Mouse (Mus musculus) ES-E14 (cell line): ENCODE measurements around the gene Zfp69. TPM values are rescaled to one million over a fixed set of nuclear protein-coding genes. Genes with fewer than 3 reads are reported as not detected.

ENCODE experiments used
- DNase-seq: peaks from one replicate; pipeline ENCODE4 v3.0.0-alpha.2; 2013; ENCODE audit warnings: low read depth, low spot score
- H3K27ac ChIP-seq: 2 replicates; pipeline ENCODE4 v1.5.1; 2012; ENCODE audit warnings: low read depth, mild to moderate bottlenecking, low read length, moderate library complexity, mixed read lengths; ENCODE audit not compliant: poor library complexity, insufficient read depth, severe bottlenecking
- H3K36me3 ChIP-seq: 2 replicates; pipeline ENCODE4 v1.6.1; 2012; ENCODE audit warnings: mild to moderate bottlenecking, low read length, moderate library complexity, mixed read lengths; ENCODE audit not compliant: control insufficient read depth, poor library complexity, insufficient read depth, severe bottlenecking
- H3K4me1 ChIP-seq, 2 experiments: fragments of 150-350 bp in 1 of 2; sonication (generic) in 1 of 2; 2 replicates each; pipeline ENCODE4 v1.6.1; 2012; ENCODE audit warnings: low read length in 2 of 2, mild to moderate bottlenecking in 1 of 2, mixed read lengths in 1 of 2; ENCODE audit not compliant: control insufficient read depth in 2 of 2, insufficient read depth in 2 of 2, poor library complexity in 1 of 2
- H3K4me3 ChIP-seq, 2 experiments: fragments of 150-350 bp in 1 of 2; sonication (generic) in 1 of 2; 2 replicates each; pipeline ENCODE4 v1.5.1; 2012; ENCODE audit warnings: low read length in 2 of 2, low read depth in 1 of 2, mild to moderate bottlenecking in 1 of 2, mixed read lengths in 1 of 2; ENCODE audit not compliant: insufficient read depth in 1 of 2, poor library complexity in 1 of 2, severe bottlenecking in 1 of 2
- H3K9ac ChIP-seq: 2 replicates; pipeline ENCODE4 v1.6.1; 2012; ENCODE audit warnings: low read depth, mild to moderate bottlenecking, low read length, mixed read lengths; ENCODE audit not compliant: poor library complexity, insufficient read depth, severe bottlenecking
- H3K9me3 ChIP-seq: fragments of 150-350 bp; sonication (generic); 2 replicates; pipeline ENCODE4 v1.6.1; 2012; ENCODE audit warnings: low read depth, mild to moderate bottlenecking, low read length; ENCODE audit not compliant: control insufficient read depth, insufficient read depth
- CHD2 ChIP-seq: IDR thresholded peaks from 2 replicates; pipeline ENCODE4 v1.6.1; 2014; ENCODE audit warnings: mild to moderate bottlenecking, low read depth, low read length, inconsistent platforms
- HCFC1 ChIP-seq: IDR thresholded peaks from 2 replicates; pipeline ENCODE4 v1.6.1; 2012; ENCODE audit warnings: low read length, inconsistent platforms, borderline replicate concordance; ENCODE audit not compliant: insufficient read depth
- MAFK ChIP-seq: IDR thresholded peaks from 2 replicates; pipeline ENCODE4 v1.6.1; 2014; ENCODE audit warnings: mild to moderate bottlenecking, low read depth, low read length, inconsistent platforms; ENCODE audit not compliant: insufficient read depth
- ZC3H11A ChIP-seq: IDR thresholded peaks from 2 replicates; pipeline ENCODE4 v1.6.1; 2012; ENCODE audit warnings: low read depth, mild to moderate bottlenecking, inconsistent platforms, low read length, borderline replicate concordance
- ZNF384 ChIP-seq: IDR thresholded peaks from 2 replicates; pipeline ENCODE4 v1.6.1; 2012; ENCODE audit warnings: low read depth, low read length, inconsistent platforms
- in situ Hi-C, 2 experiments: fragments of 600-800 bp; cut with MboI; formaldehyde crosslinking; loops; one replicate each; pipeline ENCODE4 v1.15.1; 2025; ENCODE audit warnings: low sequenced_read_pairs in 2 of 2, inconsistent platforms in 1 of 2; ENCODE audit not compliant: unreplicated experiment in 2 of 2
- total RNA-seq: library from RNA; depleted of rRNA; stranded (reverse); fragments of 300-350 nt; gene quantifications from 2 replicates; pipeline ENCODE4 v1.2.3, GENCODE M21; 2012

Gene Zfp69
- total RNA-seq, 1 experiment: 3.7 TPM

DNA sequence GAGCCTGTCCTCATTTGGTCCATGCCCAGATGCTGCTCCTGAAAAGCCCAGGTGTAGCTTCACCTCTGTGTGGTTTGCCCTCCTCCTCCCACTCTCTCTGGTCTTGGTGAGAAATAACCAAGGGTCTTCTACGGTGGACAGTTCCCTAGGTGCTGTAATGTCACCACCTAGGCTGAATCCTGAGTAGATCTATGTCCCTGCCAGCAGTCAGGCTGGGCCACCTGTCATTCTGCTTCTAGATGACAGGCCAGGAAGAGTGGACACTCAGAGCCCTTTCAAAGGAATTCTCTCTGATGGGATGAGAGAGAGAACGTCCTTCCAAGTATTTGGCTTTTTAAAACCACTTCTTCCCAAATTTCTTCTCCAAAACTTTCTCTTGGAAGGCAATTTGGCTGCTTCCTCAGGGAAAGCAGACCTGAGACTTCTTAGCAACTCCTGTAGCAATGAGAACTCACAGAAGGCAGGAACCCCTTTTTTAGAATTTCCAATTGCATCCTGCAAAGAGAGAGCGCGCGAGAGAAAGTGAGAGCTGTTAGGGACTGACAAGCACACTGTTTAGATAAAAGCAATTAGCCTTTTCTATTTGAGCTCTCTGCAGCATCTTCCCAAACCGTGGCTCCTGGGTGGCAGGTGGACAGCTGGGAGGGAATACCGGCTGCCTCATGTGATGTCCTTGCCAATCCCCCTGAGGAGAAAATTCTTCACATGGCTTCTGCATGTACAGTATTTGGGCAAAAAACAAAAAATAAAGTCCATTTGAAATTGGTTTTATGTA, 55.5 kb downstream of the Zfp69 start:
- Histone ChIP-seq H3K27ac (no peak overlapping the region), H3K9ac (no peak overlapping the region), H3K4me3 (no peak overlapping the region), H3K36me3 (no peaks in the 10 kb centered on the region), H3K4me1 (peaks cover 0 to 2% of the 10 kb centered on the region in 2 experiments; a peak in 1 of 4 replicates), H3K9me3 (no peaks in the 10 kb centered on the region)
- TF ChIP-seq ZC3H11A: no peak
- TF ChIP-seq MAFK: no peak
- TF ChIP-seq HCFC1: no peak
- no peak for TF ChIP-seq ZNF384
- no peak for TF ChIP-seq CHD2
- in situ Hi-C loops: no loop called here
- DNase-seq: no peak

DNA sequence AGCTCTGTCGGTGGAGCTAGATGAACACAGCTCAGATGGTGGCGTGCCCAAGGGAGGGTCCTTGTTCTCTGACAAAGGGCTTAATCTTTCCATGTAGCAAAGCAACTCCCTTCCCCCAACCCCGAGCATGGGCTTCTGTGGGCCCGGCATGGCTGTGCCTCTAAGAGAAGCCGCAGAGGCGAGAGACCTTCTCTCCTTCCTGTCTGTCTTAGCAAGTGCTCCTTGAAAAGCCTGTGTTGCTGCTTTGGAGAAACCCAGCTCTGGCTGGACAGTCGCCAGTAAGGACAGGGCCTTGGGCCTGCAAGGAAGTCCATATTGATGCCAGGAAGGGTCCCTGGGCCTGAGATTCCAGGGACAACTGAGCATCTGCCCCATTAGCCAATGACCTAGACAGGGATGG, 56.3 kb downstream of the Zfp69 start:
- no peak for TF ChIP-seq CHD2
- no peak for TF ChIP-seq HCFC1
- no peak for TF ChIP-seq ZC3H11A
- no peak for TF ChIP-seq MAFK
- no peak for TF ChIP-seq ZNF384
- Histone ChIP-seq H3K9ac (no peak overlapping the region), H3K36me3 (no peaks in the 10 kb centered on the region), H3K4me1 (peaks cover 0 to 2% of the 10 kb centered on the region in 2 experiments; a peak in 1 of 4 replicates), H3K27ac (no peak overlapping the region), H3K4me3 (no peak overlapping the region), H3K9me3 (no peaks in the 10 kb centered on the region)
- no peak for DNase-seq
- in situ Hi-C loops: no loop called here

- Histone ChIP-seq H3K27ac (no peak overlapping the region), H3K9ac (no peak overlapping the region), H3K4me1 (peaks cover 0 to 2% of the 10 kb centered on the region in 2 experiments; a peak in 1 of 4 replicates), H3K4me3 (no peak overlapping the region), H3K36me3 (no peaks in the 10 kb centered on the region), H3K9me3 (no peaks in the 10 kb centered on the region)
- no peak for DNase-seq
- in situ Hi-C loops: no loop called here
- no peak for TF ChIP-seq CHD2
- no peak for TF ChIP-seq ZNF384
- no peak for TF ChIP-seq MAFK
- no peak for TF ChIP-seq HCFC1
- no peak for TF ChIP-seq ZC3H11A
Measured at GRCm38 (mm10) chr4:120894584-120894983, 56.9 kb downstream of the Zfp69 start.

- no peak for DNase-seq
- Histone ChIP-seq H3K9me3 (no peaks in the 10 kb centered on the region), H3K4me1 (peaks cover 0 to 2% of the 10 kb centered on the region in 2 experiments; a peak in 1 of 4 replicates), H3K36me3 (no peaks in the 10 kb centered on the region), H3K27ac (no peak overlapping the region), H3K9ac (no peak overlapping the region), H3K4me3 (no peak overlapping the region)
- no peak for TF ChIP-seq HCFC1
- no peak for TF ChIP-seq ZC3H11A
- TF ChIP-seq ZNF384: no peak
- TF ChIP-seq MAFK: no peak
- no peak for TF ChIP-seq CHD2
- in situ Hi-C loops: no loop called here
Measured at GRCm38 (mm10) chr4:120893656-120894401, 57.7 kb downstream of the Zfp69 start.
